Mouse (Mus musculus): ENCODE data around the gene Flt4.

DNA sequence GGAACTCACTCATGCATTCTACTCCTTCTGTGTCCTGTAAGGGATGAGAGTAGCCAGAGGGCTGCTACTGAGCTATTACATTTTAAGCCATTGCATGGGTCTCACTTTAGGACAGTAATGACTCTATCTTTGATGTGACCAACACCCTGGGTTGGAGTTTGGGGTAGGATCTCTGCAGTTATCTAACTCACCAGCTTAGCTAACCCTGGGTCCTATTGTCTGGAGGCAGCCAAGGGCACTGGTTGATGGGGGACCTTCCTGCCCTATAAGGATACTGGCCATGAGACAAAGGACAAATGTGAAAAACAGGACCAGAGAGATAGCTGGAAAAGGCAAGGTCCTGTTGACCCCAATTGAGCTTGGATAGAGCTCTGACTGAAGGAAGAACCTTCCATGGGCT lies 46.4 kb downstream of the Flt4 start:
- no peak for TF ChIP-seq CTCF (IDR thresholded peaks at IDR 0.05; ENCODE audit: insufficient read depth, low read length)
- TF ChIP-seq POLR2A (IDR thresholded peaks at IDR 0.05; ENCODE audit: borderline replicate concordance, extremely low read depth, low read depth, low read length): no peak
